Mouse (Mus musculus) midbrain, postnatal 0 days (tissue): ENCODE data around the gene Oxtr. TPM values are rescaled to one million over a fixed set of nuclear protein-coding genes. Genes with fewer than 3 reads are reported as not detected.

ENCODE experiments used
- ATAC-seq: fragments of 200-750 bp; cut with Nextera tagmentation; 2 replicates; pipeline ENCODE4 v1.8.0; 2017; ENCODE audit warnings: moderate number of reproducible peaks, mild to moderate bottlenecking, moderate TSS enrichment, moderate library complexity; ENCODE audit not compliant: low FRiP score
- DNase-seq: peaks from one replicate; pipeline ENCODE4 v3.0.0-alpha.2; 2015; ENCODE audit warnings: low spot score
- H3K27ac ChIP-seq: fragments of 300-500 bp; sonication (generic); 2 replicates; pipeline ENCODE4 v1.5.1; 2014; ENCODE audit warnings: low read depth, mild to moderate bottlenecking, low read length, mixed read lengths
- H3K27me3 ChIP-seq: fragments of 300-500 bp; sonication (generic); 2 replicates; pipeline ENCODE4 v1.6.1; 2014; ENCODE audit warnings: low read length, control low read depth, mixed read lengths; ENCODE audit not compliant: insufficient read depth
- H3K36me3 ChIP-seq: fragments of 300-500 bp; sonication (generic); 2 replicates; pipeline ENCODE4 v1.6.1; 2014; ENCODE audit warnings: low read length, control low read depth, mixed read lengths; ENCODE audit not compliant: insufficient read depth
- H3K4me1 ChIP-seq: fragments of 300-500 bp; sonication (generic); 2 replicates; pipeline ENCODE4 v1.6.1; 2014; ENCODE audit warnings: mild to moderate bottlenecking, control low read depth, antibody characterized with exemption, low read length, mixed read lengths; ENCODE audit not compliant: insufficient read depth
- H3K4me2 ChIP-seq: fragments of 300-500 bp; sonication (generic); 2 replicates; pipeline ENCODE4 v1.6.1; 2014; ENCODE audit warnings: low read depth, mild to moderate bottlenecking, low read length, mixed read lengths; ENCODE audit not compliant: poor library complexity, severe bottlenecking
- H3K4me3 ChIP-seq: fragments of 300-500 bp; sonication (generic); 2 replicates; pipeline ENCODE4 v1.5.1; 2014; ENCODE audit warnings: low read depth, mild to moderate bottlenecking, low read length, moderate library complexity
- H3K9ac ChIP-seq: fragments of 300-500 bp; sonication (generic); replicated peaks from 2 replicates; pipeline ENCODE4 v1.6.1; 2014; ENCODE audit warnings: mild to moderate bottlenecking, low read length, moderate library complexity, mixed read lengths; ENCODE audit not compliant: poor library complexity, severe bottlenecking
- H3K9me3 ChIP-seq: fragments of 300-500 bp; sonication (generic); 2 replicates; pipeline ENCODE4 v1.6.1; 2016; ENCODE audit warnings: low read length, control low read depth
- CTCF ChIP-seq: IDR thresholded peaks from 2 replicates; pipeline ENCODE4 v1.5.1; 2016; ENCODE audit warnings: antibody characterized with exemption, mild to moderate bottlenecking
- WGBS: fragments of 180-500 bp; shearing (Covaris S2); extraction: QIAGEN DNeasy Blood & Tissue Kit; methylation state at CpG from one replicate; pipeline ENCODE4 v1.1.7; 2014; 5-methylcytosine and 5-hydroxymethylcytosine counted together
- polyA plus RNA-seq: library from polyadenylated mRNA; unstranded; fragments of >200 nt; fragmentation: Nextera tagmentation; extraction: Ambion mirVana; gene quantifications from 2 replicates; pipeline ENCODE4 v1.2.1, GENCODE M21; 2015
- total RNA-seq: library from RNA; depleted of rRNA; stranded (reverse); fragments of >200 nt; gene quantifications from 2 replicates; pipeline ENCODE4 v1.2.3, GENCODE M21; 2014

Gene Oxtr
- total and polyA plus RNA-seq, 2 experiments from 2014 or later = 2.9 to 4.9 TPM

GRCm38 (mm10) chr6:112484316-112484715 lies 5.4 kb downstream of the Oxtr start:
- Histone ChIP-seq H3K4me3 (no peak overlapping the region), H3K9me3 (no peaks in the 10 kb centered on the region), H3K27ac (no peak overlapping the region), H3K27me3 (peaks cover 20% of the 10 kb centered on the region), H3K4me2 (no peak overlapping the region), H3K36me3 (no peaks in the 10 kb centered on the region), H3K4me1 (peaks cover 5% of the 10 kb centered on the region; the same call in 1 of the 2 replicates), H3K9ac (no peak overlapping the region)
- DNase-seq (peak; percentile 56), ATAC-seq (0 out of 2 replicates have a peak, but pooled peaks have one; percentile 27)
- peak; percentile 71 for TF ChIP-seq CTCF
- 9% methylated on average over 4 of the region's 4 CpGs for WGBS

- Histone ChIP-seq H3K4me2 (no peak overlapping the region), H3K36me3 (no peaks in the 10 kb centered on the region), H3K9ac (no peak overlapping the region), H3K27me3 (no peaks in the 10 kb centered on the region), H3K9me3 (no peaks in the 10 kb centered on the region), H3K4me3 (no peak overlapping the region), H3K4me1 (no peaks in the 10 kb centered on the region), H3K27ac (no peak overlapping the region)
- no peak for ATAC-seq
- no peak for DNase-seq
- WGBS = 57% methylated on average over 13 of the region's 13 CpGs
- TF ChIP-seq CTCF = no peak
These were observed 9.9 kb downstream of the Oxtr start for GRCm38 (mm10) chr6:112479861-112480260.

- H3K27me3 ChIP-seq = no peaks in the 10 kb centered on the region
- TF ChIP-seq CTCF = no peak
- no peak overlapping the region for H3K4me2 ChIP-seq
- H3K36me3 ChIP-seq = no peaks in the 10 kb centered on the region
- H3K4me1 ChIP-seq = no peaks in the 10 kb centered on the region
- ATAC-seq = no peak
- H3K9me3 ChIP-seq = no peaks in the 10 kb centered on the region
- no peak overlapping the region for H3K27ac ChIP-seq
- no peak overlapping the region for H3K4me3 ChIP-seq
- no peak overlapping the region for H3K9ac ChIP-seq
- WGBS = 91% methylated on average over 4 of the region's 4 CpGs
- no peak for DNase-seq
These were observed 18.1 kb downstream of the Oxtr start for GRCm38 (mm10) chr6:112471644-112472043.

- ATAC-seq (no peak), DNase-seq (no peak)
- H3K27me3 ChIP-seq = no peaks in the 10 kb centered on the region
- no peaks in the 10 kb centered on the region for H3K9me3 ChIP-seq
- no peaks in the 10 kb centered on the region for H3K4me1 ChIP-seq
- no peak overlapping the region for H3K9ac ChIP-seq
- H3K4me3 ChIP-seq = no peak overlapping the region
- no peaks in the 10 kb centered on the region for H3K36me3 ChIP-seq
- TF ChIP-seq CTCF = no peak
- H3K4me2 ChIP-seq = no peak overlapping the region
- H3K27ac ChIP-seq = no peak overlapping the region
These were observed 23.7 kb downstream of the Oxtr start for GRCm38 (mm10) chr6:112466001-112466400.

GRCm38 (mm10) chr6:112465441-112465840 lies 24.3 kb downstream of the Oxtr start:
- Histone ChIP-seq H3K9me3 (no peaks in the 10 kb centered on the region), H3K4me3 (no peak overlapping the region), H3K4me1 (no peaks in the 10 kb centered on the region), H3K27me3 (no peaks in the 10 kb centered on the region), H3K9ac (no peak overlapping the region), H3K36me3 (no peaks in the 10 kb centered on the region), H3K4me2 (no peak overlapping the region), H3K27ac (no peak overlapping the region)
- no peak for ATAC-seq
- no peak for DNase-seq
- TF ChIP-seq CTCF = no peak
- 91% methylated on average over 3 of the region's 3 CpGs for WGBS

GRCm38 (mm10) chr6:112463331-112463730 lies 26.4 kb downstream of the Oxtr start:
- H3K27ac ChIP-seq = no peak overlapping the region
- H3K27me3 ChIP-seq = no peaks in the 10 kb centered on the region
- no peak overlapping the region for H3K4me3 ChIP-seq
- ATAC-seq = no peak
- H3K4me1 ChIP-seq = no peaks in the 10 kb centered on the region
- no peak for TF ChIP-seq CTCF
- DNase-seq = no peak
- 83% methylated on average over 6 of the region's 6 CpGs for WGBS
- no peaks in the 10 kb centered on the region for H3K36me3 ChIP-seq
- no peak overlapping the region for H3K9ac ChIP-seq
- H3K4me2 ChIP-seq = no peak overlapping the region
- H3K9me3 ChIP-seq = no peaks in the 10 kb centered on the region
